Mouse (Mus musculus): ENCODE measurements at regions not wholly inside any gene's neighbourhood (a gene's known extent, or its start where the extent isn't known, plus 50 kb on each side); places are given as distances from the start of the nearest gene placed in this dataset.

DNA sequence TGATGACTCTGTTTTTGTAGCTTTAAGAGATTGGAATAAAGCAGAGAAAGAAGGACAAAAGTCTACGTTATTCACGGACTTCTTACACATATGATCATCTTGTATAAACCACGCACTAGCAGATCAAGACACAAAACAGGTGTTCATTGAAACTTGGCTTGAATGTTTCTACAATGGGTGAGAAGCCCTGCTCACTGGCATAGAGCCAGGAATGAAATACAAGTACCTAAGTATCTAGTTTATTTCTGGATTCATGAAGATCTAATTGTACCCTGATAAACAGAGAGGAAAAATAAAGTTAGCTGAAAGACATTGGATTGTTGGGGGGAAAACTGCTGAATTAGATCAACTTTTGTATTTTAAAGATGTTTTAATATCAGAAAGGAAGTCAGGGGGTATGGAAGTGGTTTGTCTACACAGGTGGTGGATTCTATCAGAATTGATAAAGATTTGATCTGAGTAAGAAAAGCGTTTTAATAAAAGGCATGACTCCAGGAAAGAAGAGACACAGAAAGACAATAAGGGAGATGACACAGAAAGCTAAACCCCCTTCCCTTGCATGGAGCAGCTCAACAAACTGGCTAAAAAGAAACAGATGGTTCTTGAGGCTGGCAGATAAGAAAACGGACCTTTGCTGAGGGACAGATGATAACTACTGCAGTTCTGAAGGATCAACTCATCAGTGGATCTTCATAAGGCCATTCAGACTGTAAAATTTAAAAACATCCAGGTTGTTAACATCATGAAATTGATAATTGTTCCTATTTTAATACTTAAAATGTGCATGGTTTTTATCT lies 777.9 kb upstream of the Foxg1 start:
- DNase-seq (ENCODE audit: low read depth, low spot score), result no peak
- Histone ChIP-seq H3K9me3 (ENCODE audit: control insufficient read depth, insufficient read depth, low read depth, low read length) (no peaks in the 10 kb centered on the region), H3K4me1 (ENCODE audit: control insufficient read depth in 2 of 2, insufficient read depth in 2 of 2, low read length in 2 of 2, poor library complexity in 1 of 2) (no peaks in the 10 kb centered on the region), H3K36me3 (ENCODE audit: control insufficient read depth, insufficient read depth, low read length, poor library complexity, severe bottlenecking) (no peaks in the 10 kb centered on the region), H3K9ac (ENCODE audit: insufficient read depth, low read depth, low read length, poor library complexity, severe bottlenecking) (no peak overlapping the region), H3K4me3 (ENCODE audit: insufficient read depth in 1 of 2, low read depth in 1 of 2, low read length in 2 of 2, poor library complexity in 1 of 2, severe bottlenecking in 1 of 2) (no peak overlapping the region), H3K27ac (ENCODE audit: insufficient read depth, low read depth, low read length, poor library complexity, severe bottlenecking) (no peak overlapping the region)
- in situ Hi-C loops (cut with MboI; ENCODE audit: low sequenced_read_pairs in 2 of 2, unreplicated experiment in 2 of 2), result no loop called here
- TF ChIP-seq MAFK (IDR thresholded peaks at IDR 0.05; ENCODE audit: insufficient read depth, low read depth, low read length) (no peak), HCFC1 (IDR thresholded peaks at IDR 0.05; ENCODE audit: borderline replicate concordance, insufficient read depth, low read length) (no peak), CHD2 (IDR thresholded peaks at IDR 0.05; ENCODE audit: low read depth, low read length) (no peak), ZNF384 (IDR thresholded peaks at IDR 0.05; ENCODE audit: low read depth, low read length) (no peak), ZC3H11A (IDR thresholded peaks at IDR 0.05; ENCODE audit: borderline replicate concordance, low read depth, low read length) (no peak)

DNA sequence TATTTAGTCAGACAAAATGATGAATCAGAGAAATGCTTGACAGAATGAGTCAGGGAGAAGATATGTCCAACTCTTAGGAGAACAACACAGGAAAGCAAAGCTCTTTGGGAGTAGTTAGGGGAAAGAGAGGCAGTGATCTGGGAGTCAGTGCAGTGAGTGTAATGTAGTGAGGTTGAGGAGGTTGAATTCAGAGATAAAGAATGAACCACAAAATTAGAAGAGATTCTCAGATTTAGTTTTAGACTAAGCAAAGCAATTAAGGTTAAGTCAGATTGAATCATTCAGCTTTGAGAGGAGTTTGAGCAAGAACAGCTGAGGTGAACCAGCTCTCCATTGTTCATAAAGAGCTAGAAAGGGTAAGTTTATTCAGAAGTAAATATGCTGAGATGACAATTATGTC lies 777.0 kb upstream of the Foxg1 start:
- Histone ChIP-seq H3K36me3 (ENCODE audit: control insufficient read depth, insufficient read depth, low read length, poor library complexity, severe bottlenecking) (no peaks in the 10 kb centered on the region), H3K9ac (ENCODE audit: insufficient read depth, low read depth, low read length, poor library complexity, severe bottlenecking) (no peak overlapping the region), H3K4me3 (ENCODE audit: insufficient read depth in 1 of 2, low read depth in 1 of 2, low read length in 2 of 2, poor library complexity in 1 of 2, severe bottlenecking in 1 of 2) (no peak overlapping the region), H3K27ac (ENCODE audit: insufficient read depth, low read depth, low read length, poor library complexity, severe bottlenecking) (no peak overlapping the region), H3K4me1 (ENCODE audit: control insufficient read depth in 2 of 2, insufficient read depth in 2 of 2, low read length in 2 of 2, poor library complexity in 1 of 2) (no peaks in the 10 kb centered on the region), H3K9me3 (ENCODE audit: control insufficient read depth, insufficient read depth, low read depth, low read length) (no peaks in the 10 kb centered on the region)
- no peak for TF ChIP-seq CHD2 (IDR thresholded peaks at IDR 0.05; ENCODE audit: low read depth, low read length)
- no peak for TF ChIP-seq ZNF384 (IDR thresholded peaks at IDR 0.05; ENCODE audit: low read depth, low read length)
- TF ChIP-seq ZC3H11A (IDR thresholded peaks at IDR 0.05; ENCODE audit: borderline replicate concordance, low read depth, low read length), result no peak
- TF ChIP-seq HCFC1 (IDR thresholded peaks at IDR 0.05; ENCODE audit: borderline replicate concordance, insufficient read depth, low read length), result no peak
- no peak for TF ChIP-seq MAFK (IDR thresholded peaks at IDR 0.05; ENCODE audit: insufficient read depth, low read depth, low read length)
- in situ Hi-C loops (cut with MboI; ENCODE audit: low sequenced_read_pairs in 2 of 2, unreplicated experiment in 2 of 2), result no loop called here
- no peak for DNase-seq (ENCODE audit: low read depth, low spot score)

DNA sequence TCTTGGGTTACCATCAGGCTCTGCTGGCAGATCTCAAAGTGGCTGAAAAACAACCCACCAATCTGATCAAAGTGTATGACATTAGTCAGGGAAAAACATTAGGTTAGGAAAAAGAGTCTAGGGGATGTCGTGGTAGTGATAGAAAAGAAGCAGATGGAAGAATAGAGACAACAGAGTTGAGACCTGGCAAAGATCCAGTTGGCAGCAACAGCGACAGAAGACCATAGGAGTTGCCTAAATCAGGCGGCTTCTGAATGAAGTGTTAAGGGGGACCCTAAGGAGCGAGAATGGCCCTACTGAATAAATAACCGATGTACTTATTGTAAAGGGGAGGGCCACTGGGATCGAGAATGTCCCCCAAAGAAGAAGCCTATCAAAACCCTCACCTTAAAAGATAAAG lies 773.1 kb upstream of the Foxg1 start:
- in situ Hi-C loops (cut with MboI; ENCODE audit: low sequenced_read_pairs in 2 of 2, unreplicated experiment in 2 of 2), result no loop called here
- DNase-seq (ENCODE audit: low read depth, low spot score), result no peak

DNA sequence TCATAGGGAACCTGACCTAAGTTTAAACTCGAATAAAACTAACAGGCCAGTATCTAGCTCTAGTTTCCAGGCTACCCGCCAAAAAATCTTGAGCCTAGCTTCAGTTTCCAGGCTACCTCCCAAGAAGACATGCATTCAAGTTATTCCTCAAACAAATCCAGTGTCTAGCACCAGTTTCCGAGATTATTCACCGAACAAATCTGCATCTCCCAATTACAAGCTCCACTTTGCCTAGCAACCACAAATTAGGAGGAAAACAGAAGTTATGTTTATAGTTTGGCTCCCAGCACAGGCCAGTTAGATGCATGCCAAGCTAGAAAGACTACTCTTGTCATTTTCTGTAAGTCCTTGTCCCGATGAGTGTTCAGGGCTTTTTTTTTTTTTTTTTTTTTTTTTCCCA lies 770.4 kb upstream of the Foxg1 start:
- Histone ChIP-seq H3K36me3 (ENCODE audit: control insufficient read depth, insufficient read depth, low read length, poor library complexity, severe bottlenecking) (no peaks in the 10 kb centered on the region), H3K9me3 (ENCODE audit: control insufficient read depth, insufficient read depth, low read depth, low read length) (no peaks in the 10 kb centered on the region), H3K27ac (ENCODE audit: insufficient read depth, low read depth, low read length, poor library complexity, severe bottlenecking) (no peak overlapping the region), H3K4me1 (ENCODE audit: control insufficient read depth in 2 of 2, insufficient read depth in 2 of 2, low read length in 2 of 2, poor library complexity in 1 of 2) (no peaks in the 10 kb centered on the region), H3K9ac (ENCODE audit: insufficient read depth, low read depth, low read length, poor library complexity, severe bottlenecking) (no peak overlapping the region), H3K4me3 (ENCODE audit: insufficient read depth in 1 of 2, low read depth in 1 of 2, low read length in 2 of 2, poor library complexity in 1 of 2, severe bottlenecking in 1 of 2) (no peak overlapping the region)
- no peak for DNase-seq (ENCODE audit: low read depth, low spot score)
- no peak for TF ChIP-seq ZC3H11A (IDR thresholded peaks at IDR 0.05; ENCODE audit: borderline replicate concordance, low read depth, low read length)
- no peak for TF ChIP-seq MAFK (IDR thresholded peaks at IDR 0.05; ENCODE audit: insufficient read depth, low read depth, low read length)
- no peak for TF ChIP-seq ZNF384 (IDR thresholded peaks at IDR 0.05; ENCODE audit: low read depth, low read length)
- no peak for TF ChIP-seq CHD2 (IDR thresholded peaks at IDR 0.05; ENCODE audit: low read depth, low read length)
- no peak for TF ChIP-seq HCFC1 (IDR thresholded peaks at IDR 0.05; ENCODE audit: borderline replicate concordance, insufficient read depth, low read length)
- in situ Hi-C loops (cut with MboI; ENCODE audit: low sequenced_read_pairs in 2 of 2, unreplicated experiment in 2 of 2), result no loop called here

More for the DNA sequence above, 773.1 kb upstream of the Foxg1 start:
- Histone ChIP-seq H3K4me3 (ENCODE audit: insufficient read depth in 1 of 2, low read depth in 1 of 2, low read length in 2 of 2, poor library complexity in 1 of 2, severe bottlenecking in 1 of 2) (no peak overlapping the region), H3K4me1 (ENCODE audit: control insufficient read depth in 2 of 2, insufficient read depth in 2 of 2, low read length in 2 of 2, poor library complexity in 1 of 2) (no peaks in the 10 kb centered on the region), H3K27ac (ENCODE audit: insufficient read depth, low read depth, low read length, poor library complexity, severe bottlenecking) (no peak overlapping the region), H3K36me3 (ENCODE audit: control insufficient read depth, insufficient read depth, low read length, poor library complexity, severe bottlenecking) (no peaks in the 10 kb centered on the region), H3K9ac (ENCODE audit: insufficient read depth, low read depth, low read length, poor library complexity, severe bottlenecking) (no peak overlapping the region), H3K9me3 (ENCODE audit: control insufficient read depth, insufficient read depth, low read depth, low read length) (no peaks in the 10 kb centered on the region)
- TF ChIP-seq ZNF384 (IDR thresholded peaks at IDR 0.05; ENCODE audit: low read depth, low read length), result no peak
- no peak for TF ChIP-seq HCFC1 (IDR thresholded peaks at IDR 0.05; ENCODE audit: borderline replicate concordance, insufficient read depth, low read length)
- TF ChIP-seq ZC3H11A (IDR thresholded peaks at IDR 0.05; ENCODE audit: borderline replicate concordance, low read depth, low read length), result no peak
- TF ChIP-seq CHD2 (IDR thresholded peaks at IDR 0.05; ENCODE audit: low read depth, low read length), result no peak
